Mouse (Mus musculus): ENCODE measurements around the gene St6gal1.
A peak's percentile ranks its signal among the peaks of the same experiment; 100 is the strongest.

St6gal1 gene

DNA sequence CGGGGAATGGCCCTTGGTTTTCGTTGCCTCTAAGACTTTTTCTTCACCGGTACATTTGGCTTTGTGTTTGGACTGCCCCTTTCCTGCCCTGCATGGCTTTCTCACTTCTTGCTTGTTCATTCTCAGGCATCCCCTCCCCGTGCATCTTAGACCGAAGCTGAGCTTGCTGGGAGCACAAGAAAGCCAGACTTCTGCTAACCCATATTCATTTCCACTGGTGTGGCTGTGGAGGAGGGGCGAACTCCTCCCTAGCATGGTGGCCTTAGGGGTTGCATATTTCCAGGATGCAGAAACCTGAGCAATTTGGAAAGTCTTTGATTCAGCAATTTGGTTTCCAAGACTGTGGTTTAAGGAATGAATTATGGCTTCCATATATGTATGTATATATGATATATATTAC, 29.1 kb downstream of the St6gal1 start:
- DNase-seq: no peak

DNA sequence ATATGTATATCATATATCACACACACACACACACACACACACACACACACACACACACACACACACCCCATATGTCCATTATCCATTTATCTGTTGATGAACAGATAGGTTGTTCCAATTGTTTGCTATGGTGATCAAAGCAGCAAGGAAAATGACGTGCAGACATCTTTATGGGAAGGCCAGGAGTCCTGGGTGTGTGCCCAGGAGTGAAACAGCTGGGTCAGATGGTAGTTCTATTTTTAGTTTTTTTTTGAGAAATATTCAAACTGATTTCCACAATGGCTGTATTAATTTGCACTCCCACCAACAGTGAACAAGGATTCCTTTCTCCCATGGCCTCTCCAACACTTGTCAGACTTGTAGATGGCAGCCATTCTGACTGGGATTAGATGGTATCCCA, 29.5 kb downstream of the St6gal1 start:
- no peak for DNase-seq

GRCm38 (mm10) chr16:23256638-23257037, 32.1 kb downstream of the St6gal1 start:
- DNase-seq: no peak

DNA sequence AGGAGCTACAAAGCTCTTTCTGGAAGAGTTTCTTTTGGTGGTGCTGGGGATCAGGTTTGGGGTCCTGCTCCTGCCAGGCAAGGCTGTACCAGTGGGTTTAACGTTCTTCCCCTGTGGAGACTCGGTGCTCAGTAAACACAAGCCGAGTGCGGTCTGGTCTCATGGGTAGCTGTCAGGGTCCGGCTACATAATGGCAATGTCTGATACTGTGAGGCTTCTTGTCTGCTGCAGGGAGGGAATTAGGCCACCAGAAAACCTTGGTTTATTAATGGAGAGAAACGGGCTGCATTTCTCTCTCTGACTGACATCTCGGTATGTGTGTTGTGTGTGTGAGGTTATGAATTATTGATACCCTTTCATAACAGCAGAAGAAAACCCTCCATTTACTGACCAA, 33.9 kb downstream of the St6gal1 start:
- no peak for DNase-seq

- DNase-seq: no peak
Measured at GRCm38 (mm10) chr16:23258823-23259457, 34.4 kb downstream of the St6gal1 start.

DNA sequence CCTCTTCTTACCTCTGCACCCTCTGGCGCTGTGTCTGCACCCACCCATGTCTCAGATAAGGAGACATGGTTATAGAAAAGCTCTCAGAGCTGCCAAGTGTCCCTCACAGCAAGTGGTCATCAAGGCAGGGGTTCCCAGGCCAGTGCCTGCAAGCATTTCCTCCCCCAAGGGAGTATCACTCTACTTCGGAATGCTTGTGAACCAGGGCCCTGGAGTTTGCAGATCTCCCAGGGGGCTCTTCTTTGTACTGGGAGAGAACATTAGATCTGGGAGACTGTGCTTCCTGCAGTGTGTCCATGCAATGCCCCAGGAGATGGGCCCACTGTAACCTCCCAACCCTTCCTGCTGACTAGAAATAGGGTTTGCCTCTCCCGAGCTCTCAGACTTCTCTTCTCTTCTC, 35.0 kb downstream of the St6gal1 start:
- no peak for DNase-seq

- DNase-seq: no peak
Measured at GRCm38 (mm10) chr16:23262131-23262768, 37.7 kb downstream of the St6gal1 start.

DNA sequence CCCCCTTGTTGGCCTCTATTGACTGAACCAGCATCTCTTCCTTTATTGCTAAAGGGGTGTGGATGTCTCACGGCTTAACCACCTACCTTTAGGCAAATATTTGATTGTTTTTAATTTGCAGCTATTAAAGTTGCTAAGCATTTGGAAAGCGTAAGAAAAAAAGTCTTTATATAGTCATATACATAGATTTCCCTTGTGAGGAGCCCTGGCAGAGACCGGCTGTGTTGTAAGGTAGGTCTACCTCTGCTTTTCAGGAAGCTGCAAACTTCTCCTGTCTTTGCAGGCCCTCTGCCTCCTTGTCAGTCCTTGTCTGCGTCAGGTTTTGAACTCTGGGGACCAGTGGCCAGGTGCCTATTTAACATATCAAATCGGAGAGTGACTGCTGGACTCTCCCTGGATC, 38.3 kb downstream of the St6gal1 start:
- no peak for DNase-seq

GRCm38 (mm10) chr16:23264999-23265398, 40.5 kb downstream of the St6gal1 start:
- DNase-seq: no peak

- DNase-seq: no peak
Measured at GRCm38 (mm10) chr16:23265481-23265880, 40.9 kb downstream of the St6gal1 start.

- no peak for DNase-seq
Measured at GRCm38 (mm10) chr16:23266293-23266692, 41.8 kb downstream of the St6gal1 start.

DNA sequence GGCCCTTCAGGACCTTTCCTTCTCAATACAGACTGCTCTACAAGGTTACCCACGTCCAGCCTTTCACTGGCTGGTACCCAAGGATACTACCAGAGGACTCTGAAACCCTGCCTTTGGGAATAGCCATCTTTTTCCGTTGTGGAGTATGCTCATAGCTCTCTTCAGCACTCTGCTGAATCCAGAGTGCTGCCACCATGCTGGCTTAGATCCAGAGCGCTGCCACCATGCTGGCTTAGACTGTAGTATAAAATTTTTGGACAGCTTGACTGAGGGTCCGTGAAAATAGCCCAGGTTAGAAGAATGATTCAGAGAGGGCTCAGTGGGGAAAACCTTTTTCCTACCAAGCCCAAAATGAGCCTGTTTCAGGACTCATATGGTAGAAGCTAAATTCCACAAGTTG, 42.4 kb downstream of the St6gal1 start:
- DNase-seq: no peak

- no peak for DNase-seq
Measured at GRCm38 (mm10) chr16:23268231-23268630, 43.7 kb downstream of the St6gal1 start.

DNA sequence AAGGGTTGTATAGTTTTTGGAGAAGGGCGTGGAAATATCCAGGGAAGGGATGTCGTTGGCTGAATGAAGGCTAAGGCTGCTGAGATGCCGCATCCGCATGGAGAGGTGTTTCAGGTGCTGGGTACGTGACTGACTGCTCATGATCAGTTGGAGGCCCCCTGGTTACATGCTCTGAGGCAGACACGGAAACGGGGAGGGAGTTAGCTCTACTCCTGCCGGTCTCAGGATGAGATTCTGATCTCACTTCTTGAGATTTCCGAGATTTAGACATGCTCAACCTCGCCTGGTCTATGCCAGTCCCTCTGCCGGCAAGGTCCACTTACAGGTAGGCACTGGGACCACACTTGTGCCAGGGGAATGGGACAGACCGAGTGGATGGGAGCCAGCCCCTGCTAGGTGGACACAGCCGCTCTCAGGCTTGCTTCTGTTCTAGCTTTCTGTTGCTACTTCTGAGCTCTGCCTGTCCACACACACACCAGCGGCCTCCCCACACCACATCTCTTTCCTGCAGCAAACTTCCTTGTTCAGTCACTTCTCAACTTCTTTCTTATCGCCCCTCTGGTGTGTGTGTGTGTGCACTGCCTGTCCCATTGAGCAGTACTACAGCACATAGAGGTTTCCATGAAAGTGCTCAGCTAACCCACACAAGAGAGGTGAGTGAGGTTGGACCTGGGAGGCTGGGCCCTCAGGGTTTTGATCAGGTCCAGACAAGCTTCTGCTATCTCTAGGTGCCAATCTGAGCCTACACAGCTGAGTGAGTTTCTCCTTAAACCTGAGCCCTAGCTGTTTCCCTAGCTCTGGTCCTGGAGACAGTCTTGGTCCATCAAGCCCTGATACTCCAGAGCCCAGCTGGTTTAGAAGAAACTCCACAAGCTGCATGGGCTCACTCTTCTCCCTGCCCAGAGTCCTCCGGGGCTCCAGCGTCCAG, 44.8 kb downstream of the St6gal1 start:
- peak; percentile 26 for DNase-seq

- no peak for DNase-seq
Measured at GRCm38 (mm10) chr16:23269984-23270912, 45.7 kb downstream of the St6gal1 start.

GRCm38 (mm10) chr16:23270913-23271253, 46.3 kb downstream of the St6gal1 start:
- no peak for DNase-seq

DNA sequence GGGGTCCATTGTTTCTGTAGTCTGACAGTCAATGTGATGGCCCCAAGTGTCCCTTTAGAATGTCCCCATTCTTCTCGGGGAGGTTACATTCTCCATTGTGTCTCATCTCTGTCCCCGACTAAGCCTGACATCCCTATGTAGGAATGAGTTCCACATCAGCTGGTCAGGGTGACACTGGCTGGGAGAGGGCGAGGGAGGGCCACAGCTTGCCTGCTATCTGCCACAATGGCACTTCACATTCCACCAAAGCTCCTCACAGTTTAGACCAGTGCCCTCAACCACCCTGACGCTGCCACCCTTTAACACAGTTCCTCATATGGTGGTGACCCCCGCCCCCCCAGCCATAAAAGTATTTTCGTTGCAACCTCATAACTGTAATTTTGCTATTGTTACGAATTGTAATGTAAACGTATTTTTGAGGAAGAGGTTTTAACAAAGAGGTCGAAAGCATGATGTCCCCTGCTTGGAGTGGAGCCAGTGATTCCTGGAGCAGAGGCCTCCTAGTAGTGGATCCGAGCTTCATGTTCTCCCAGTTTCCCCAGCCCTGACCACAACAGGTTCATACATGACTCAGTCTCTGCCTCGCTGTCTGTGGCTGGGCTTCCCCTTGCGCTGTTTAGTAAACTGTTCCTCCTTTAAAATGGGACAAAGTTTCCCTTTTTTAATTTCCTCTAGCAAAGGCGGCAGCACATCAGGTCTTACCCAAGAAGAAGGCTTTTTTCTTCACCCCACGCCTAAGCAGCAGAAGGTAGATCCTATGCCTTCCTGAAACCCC, 47.4 kb downstream of the St6gal1 start:
- DNase-seq: no peak

GRCm38 (mm10) chr16:23272521-23273230, 48.1 kb downstream of the St6gal1 start:
- DNase-seq: no peak

GRCm38 (mm10) chr16:23274005-23274404, 49.5 kb downstream of the St6gal1 start:
- no peak for DNase-seq

GRCm38 (mm10) chr16:23274606-23275310, 50.2 kb downstream of the St6gal1 start:
- no peak for DNase-seq

DNA sequence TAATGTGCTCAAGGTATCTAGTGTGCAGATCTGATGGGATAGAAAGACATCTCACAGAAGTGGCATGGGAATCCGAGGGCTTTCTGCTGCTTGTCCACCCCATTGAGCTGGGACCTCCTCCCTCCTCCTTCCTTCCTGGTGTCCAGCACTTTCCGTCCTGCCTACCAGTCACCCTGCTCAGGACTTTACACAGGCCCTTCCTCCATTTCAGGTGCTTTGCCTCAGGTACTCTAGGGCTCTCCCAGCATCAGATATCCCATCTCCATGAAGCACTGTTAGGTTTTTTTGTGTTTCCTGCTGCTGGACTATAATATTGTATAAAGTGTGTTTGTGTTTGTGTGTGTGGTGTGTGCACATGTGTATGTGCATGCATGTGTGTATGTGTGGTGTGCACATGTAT, 51.1 kb downstream of the St6gal1 start:
- DNase-seq: no peak

Data from kidney, adult 11 months (tissue).